Mouse (Mus musculus) kidney, embryonic 15.5 days (tissue): ENCODE data around the gene Ece2. TPM values are rescaled to one million over a fixed set of nuclear protein-coding genes. Genes with fewer than 3 reads are reported as not detected.

Experiments used
- ATAC-seq: fragments of 200-750 bp; cut with Nextera tagmentation; replicated peaks from 2 replicates; pipeline ENCODE4 v1.8.0; 2017; ENCODE audit warnings: moderate TSS enrichment; ENCODE audit not compliant: low FRiP score
- H3K27ac ChIP-seq: fragments of 300-500 bp; sonication (generic); 2 replicates; pipeline ENCODE4 v1.5.1; 2015; ENCODE audit warnings: mild to moderate bottlenecking, inconsistent platforms
- H3K27me3 ChIP-seq: fragments of 300-500 bp; sonication (generic); 2 replicates; pipeline ENCODE4 v1.6.1; 2015; ENCODE audit warnings: inconsistent platforms
- H3K36me3 ChIP-seq: fragments of 300-500 bp; sonication (generic); 2 replicates; pipeline ENCODE4 v1.6.1; 2015; ENCODE audit warnings: inconsistent platforms
- H3K4me1 ChIP-seq: fragments of 300-500 bp; sonication (generic); 2 replicates; pipeline ENCODE4 v1.6.1; 2015; ENCODE audit warnings: inconsistent platforms
- H3K4me2 ChIP-seq: fragments of 300-500 bp; sonication (generic); 2 replicates; pipeline ENCODE4 v1.6.1; 2015; ENCODE audit warnings: moderate library complexity, mild to moderate bottlenecking, inconsistent platforms
- H3K4me3 ChIP-seq: fragments of 300-500 bp; sonication (generic); replicated peaks from 2 replicates; pipeline ENCODE4 v1.5.1; 2015; ENCODE audit warnings: mild to moderate bottlenecking, inconsistent platforms
- H3K9ac ChIP-seq: fragments of 300-500 bp; sonication (generic); 2 replicates; pipeline ENCODE4 v1.6.1; 2015; ENCODE audit warnings: mild to moderate bottlenecking, inconsistent platforms
- H3K9me3 ChIP-seq: fragments of 300-500 bp; sonication (generic); replicated peaks from 2 replicates; pipeline ENCODE4 v1.6.1; 2016; ENCODE audit warnings: inconsistent platforms
- WGBS: fragments of 180-500 bp; shearing (Covaris S2); methylation state at CpG from one replicate; pipeline ENCODE4 v1.1.7; 2015; ENCODE audit warnings: mixed read lengths; 5-methylcytosine and 5-hydroxymethylcytosine counted together
- polyA plus RNA-seq: library from polyadenylated mRNA; unstranded; fragments of >200 nt; fragmentation: Nextera tagmentation; extraction: Ambion mirVana; gene quantifications from 2 replicates; pipeline ENCODE4 v1.2.1, GENCODE M21; 2015

Gene Ece2
- polyA plus RNA-seq, 1 experiment from 2014 or later = 4.0 TPM

GRCm38 (mm10) chr16:20672965-20673705 lies 43.5 kb downstream of the Ece2 start:
- Histone ChIP-seq H3K4me3 (peak overlapping the region; percentile 97), H3K27ac (peak overlapping the region; percentile 96), H3K27me3 (no peaks in the 10 kb centered on the region), H3K4me2 (peak overlapping the region; percentile 96), H3K4me1 (peaks cover 33% of the 10 kb centered on the region), H3K9me3 (no peaks in the 10 kb centered on the region), H3K36me3 (peaks cover 38% of the 10 kb centered on the region), H3K9ac (peak overlapping the region; percentile 98)
- 1% methylated on average over 37 of the region's 78 CpGs for WGBS
- ATAC-seq = peak; percentile 83

GRCm38 (mm10) chr16:20673706-20674303 lies 44.2 kb downstream of the Ece2 start:
- 0 out of 2 replicates have a peak, but pooled peaks have one; percentile 1 for ATAC-seq

GRCm38 (mm10) chr16:20675213-20675612 lies 45.6 kb downstream of the Ece2 start:
- Histone ChIP-seq H3K9ac (no peak overlapping the region), H3K36me3 (peaks cover 59% of the 10 kb centered on the region), H3K27ac (no peak overlapping the region), H3K4me2 (peak overlapping the region; percentile 96; the same call in 1 of the 2 replicates), H3K27me3 (no peaks in the 10 kb centered on the region), H3K4me1 (peaks cover 33% of the 10 kb centered on the region), H3K4me3 (peak overlapping the region; percentile 97; the same call in 1 of the 2 replicates), H3K9me3 (no peaks in the 10 kb centered on the region)
- no peak for ATAC-seq
- WGBS = 84% methylated on average over 6 of the region's 6 CpGs

More at GRCm38 (mm10) chr16:20673706-20674303, 44.2 kb downstream of the Ece2 start:
- H3K9ac ChIP-seq = peak overlapping the region; percentile 98
- H3K4me2 ChIP-seq = peak overlapping the region; percentile 96
- H3K4me3 ChIP-seq = peak overlapping the region; percentile 97
- peaks cover 33% of the 10 kb centered on the region for H3K4me1 ChIP-seq
- H3K36me3 ChIP-seq = peaks cover 45% of the 10 kb centered on the region
- no peaks in the 10 kb centered on the region for H3K9me3 ChIP-seq
- H3K27me3 ChIP-seq = no peaks in the 10 kb centered on the region
- 2% methylated on average over 14 of the region's 14 CpGs for WGBS
- peak overlapping the region; percentile 96 for H3K27ac ChIP-seq

- Histone ChIP-seq H3K27ac (no peak overlapping the region), H3K4me1 (peaks cover 32% of the 10 kb centered on the region), H3K4me2 (no peak overlapping the region), H3K27me3 (no peaks in the 10 kb centered on the region), H3K36me3 (peaks cover 74% of the 10 kb centered on the region), H3K9ac (no peak overlapping the region), H3K9me3 (no peaks in the 10 kb centered on the region), H3K4me3 (no peak overlapping the region)
- WGBS = 81% methylated on average over 4 of the region's 4 CpGs
- no peak for ATAC-seq
Observed at GRCm38 (mm10) chr16:20676702-20677101, 47.1 kb downstream of the Ece2 start.

GRCm38 (mm10) chr16:20677380-20677779 lies 47.8 kb downstream of the Ece2 start:
- Histone ChIP-seq H3K9ac (no peak overlapping the region), H3K27ac (no peak overlapping the region), H3K36me3 (peaks cover 81% of the 10 kb centered on the region), H3K27me3 (no peaks in the 10 kb centered on the region), H3K4me2 (no peak overlapping the region), H3K4me3 (no peak overlapping the region), H3K9me3 (no peaks in the 10 kb centered on the region), H3K4me1 (peaks cover 27% of the 10 kb centered on the region)
- WGBS = 83% methylated on average over 5 of the region's 5 CpGs
- ATAC-seq = no peak

GRCm38 (mm10) chr16:20677974-20678675 lies 48.5 kb downstream of the Ece2 start:
- Histone ChIP-seq H3K27me3 (no peaks in the 10 kb centered on the region), H3K9ac (no peak overlapping the region), H3K4me1 (peaks cover 27% of the 10 kb centered on the region), H3K27ac (no peak overlapping the region), H3K4me3 (no peak overlapping the region), H3K36me3 (peaks cover 88% of the 10 kb centered on the region), H3K4me2 (no peak overlapping the region), H3K9me3 (no peaks in the 10 kb centered on the region)
- ATAC-seq = no peak
- 80% methylated on average over 10 of the region's 10 CpGs for WGBS

GRCm38 (mm10) chr16:20690774-20691173 lies 61.1 kb downstream of the Ece2 start:
- no peak overlapping the region for H3K4me2 ChIP-seq
- no peaks in the 10 kb centered on the region for H3K9me3 ChIP-seq
- ATAC-seq = no peak
- no peak overlapping the region for H3K27ac ChIP-seq
- WGBS = 92% methylated on average over 3 of the region's 3 CpGs
- H3K9ac ChIP-seq = no peak overlapping the region
- peaks cover 31% of the 10 kb centered on the region for H3K4me1 ChIP-seq
- no peaks in the 10 kb centered on the region for H3K27me3 ChIP-seq
- no peak overlapping the region for H3K4me3 ChIP-seq
- peaks cover 70% of the 10 kb centered on the region for H3K36me3 ChIP-seq

GRCm38 (mm10) chr16:20691617-20692016 lies 62.0 kb downstream of the Ece2 start:
- Histone ChIP-seq H3K36me3 (peaks cover 61% of the 10 kb centered on the region), H3K4me1 (peaks cover 40% of the 10 kb centered on the region), H3K9me3 (no peaks in the 10 kb centered on the region), H3K9ac (no peak overlapping the region), H3K4me2 (no peak overlapping the region), H3K27me3 (peaks cover 4% of the 10 kb centered on the region; the same call in 1 of the 2 replicates), H3K27ac (no peak overlapping the region), H3K4me3 (no peak overlapping the region)
- 67% methylated on average over 1 of the region's 1 CpGs for WGBS
- ATAC-seq = no peak

GRCm38 (mm10) chr16:20692241-20692965 lies 62.8 kb downstream of the Ece2 start:
- peak overlapping the region; percentile 90; the same call in 1 of the 2 replicates for H3K4me2 ChIP-seq
- peaks cover 4% of the 10 kb centered on the region; the same call in 1 of the 2 replicates for H3K27me3 ChIP-seq
- H3K9ac ChIP-seq = no peak overlapping the region
- no peaks in the 10 kb centered on the region for H3K9me3 ChIP-seq
- peak overlapping the region; percentile 65 for H3K4me3 ChIP-seq
- 44% methylated on average over 16 of the region's 16 CpGs for WGBS
- ATAC-seq = no peak
- peak overlapping the region; percentile 93; the same call in 1 of the 2 replicates for H3K27ac ChIP-seq
- peaks cover 53% of the 10 kb centered on the region for H3K36me3 ChIP-seq
- H3K4me1 ChIP-seq = peaks cover 40% of the 10 kb centered on the region

GRCm38 (mm10) chr16:20693111-20693701 lies 63.6 kb downstream of the Ece2 start, which contains the start of gene Fam131a:
Gene Fam131a, plus strand, starts transcription at chr16:20693241.
- H3K27ac ChIP-seq = peak within 1 kb of the TSS; percentile 93
- peaks cover 45% of the 10 kb centered on the region for H3K36me3 ChIP-seq
- H3K4me3 ChIP-seq = peak within 1 kb of the TSS; percentile 65
- H3K9ac ChIP-seq = peak within 1 kb of the TSS; percentile 72
- under 1% methylated on average over 37 of the region's 37 CpGs for WGBS
- H3K9me3 ChIP-seq = no peaks in the 10 kb centered on the region
- H3K27me3 ChIP-seq = peaks cover 4% of the 10 kb centered on the region; the same call in 1 of the 2 replicates
- peak; percentile 96 for ATAC-seq
- H3K4me2 ChIP-seq = peak within 1 kb of the TSS; percentile 90
- H3K4me1 ChIP-seq = peaks cover 40% of the 10 kb centered on the region

- Histone ChIP-seq H3K4me1 (peaks cover 40% of the 10 kb centered on the region), H3K9ac (no peak overlapping the region), H3K27me3 (peaks cover 4% of the 10 kb centered on the region; the same call in 1 of the 2 replicates), H3K4me2 (peak overlapping the region; percentile 62), H3K36me3 (peaks cover 35% of the 10 kb centered on the region), H3K4me3 (0 out of 2 replicates have a peak overlapping the region, but pooled peaks have one; percentile 37), H3K27ac (0 out of 2 replicates have a peak overlapping the region, but pooled peaks have one; percentile 33), H3K9me3 (no peaks in the 10 kb centered on the region)
- WGBS = 74% methylated on average over 8 of the region's 8 CpGs
- ATAC-seq = no peak
Observed at GRCm38 (mm10) chr16:20694781-20695180, 65.2 kb downstream of the Ece2 start.
